Mouse (Mus musculus) midbrain, postnatal 0 days (tissue): Measurements from ENCODE around the gene Dact3. TPM values are rescaled to one million over a fixed set of nuclear protein-coding genes. Genes with fewer than 3 reads are reported as not detected.

Source experiments
- ATAC-seq: fragments of 200-750 bp; cut with Nextera tagmentation; 2 replicates; pipeline ENCODE4 v1.8.0; 2017; ENCODE audit warnings: moderate number of reproducible peaks, mild to moderate bottlenecking, moderate TSS enrichment, moderate library complexity; ENCODE audit not compliant: low FRiP score
- DNase-seq: peaks from one replicate; pipeline ENCODE4 v3.0.0-alpha.2; 2015; ENCODE audit warnings: low spot score
- H3K27ac ChIP-seq: fragments of 300-500 bp; sonication (generic); 2 replicates; pipeline ENCODE4 v1.5.1; 2014; ENCODE audit warnings: low read depth, mild to moderate bottlenecking, low read length, mixed read lengths
- H3K27me3 ChIP-seq: fragments of 300-500 bp; sonication (generic); 2 replicates; pipeline ENCODE4 v1.6.1; 2014; ENCODE audit warnings: low read length, control low read depth, mixed read lengths; ENCODE audit not compliant: insufficient read depth
- H3K36me3 ChIP-seq: fragments of 300-500 bp; sonication (generic); 2 replicates; pipeline ENCODE4 v1.6.1; 2014; ENCODE audit warnings: low read length, control low read depth, mixed read lengths; ENCODE audit not compliant: insufficient read depth
- H3K4me1 ChIP-seq: fragments of 300-500 bp; sonication (generic); 2 replicates; pipeline ENCODE4 v1.6.1; 2014; ENCODE audit warnings: mild to moderate bottlenecking, control low read depth, antibody characterized with exemption, low read length, mixed read lengths; ENCODE audit not compliant: insufficient read depth
- H3K4me2 ChIP-seq: fragments of 300-500 bp; sonication (generic); 2 replicates; pipeline ENCODE4 v1.6.1; 2014; ENCODE audit warnings: low read depth, mild to moderate bottlenecking, low read length, mixed read lengths; ENCODE audit not compliant: poor library complexity, severe bottlenecking
- H3K4me3 ChIP-seq: fragments of 300-500 bp; sonication (generic); 2 replicates; pipeline ENCODE4 v1.5.1; 2014; ENCODE audit warnings: low read depth, mild to moderate bottlenecking, low read length, moderate library complexity
- H3K9ac ChIP-seq: fragments of 300-500 bp; sonication (generic); replicated peaks from 2 replicates; pipeline ENCODE4 v1.6.1; 2014; ENCODE audit warnings: mild to moderate bottlenecking, low read length, moderate library complexity, mixed read lengths; ENCODE audit not compliant: poor library complexity, severe bottlenecking
- H3K9me3 ChIP-seq: fragments of 300-500 bp; sonication (generic); 2 replicates; pipeline ENCODE4 v1.6.1; 2016; ENCODE audit warnings: low read length, control low read depth
- CTCF ChIP-seq: IDR thresholded peaks from 2 replicates; pipeline ENCODE4 v1.5.1; 2016; ENCODE audit warnings: antibody characterized with exemption, mild to moderate bottlenecking
- WGBS: fragments of 180-500 bp; shearing (Covaris S2); extraction: QIAGEN DNeasy Blood & Tissue Kit; methylation state at CpG from one replicate; pipeline ENCODE4 v1.1.7; 2014; 5-methylcytosine and 5-hydroxymethylcytosine counted together
- polyA plus RNA-seq: library from polyadenylated mRNA; unstranded; fragments of >200 nt; fragmentation: Nextera tagmentation; extraction: Ambion mirVana; gene quantifications from 2 replicates; pipeline ENCODE4 v1.2.1, GENCODE M21; 2015
- total RNA-seq: library from RNA; depleted of rRNA; stranded (reverse); fragments of >200 nt; gene quantifications from 2 replicates; pipeline ENCODE4 v1.2.3, GENCODE M21; 2014

Gene Dact3
- total and polyA plus RNA-seq, 2 experiments from 2014 or later = 7.5 to 107 TPM

DNA sequence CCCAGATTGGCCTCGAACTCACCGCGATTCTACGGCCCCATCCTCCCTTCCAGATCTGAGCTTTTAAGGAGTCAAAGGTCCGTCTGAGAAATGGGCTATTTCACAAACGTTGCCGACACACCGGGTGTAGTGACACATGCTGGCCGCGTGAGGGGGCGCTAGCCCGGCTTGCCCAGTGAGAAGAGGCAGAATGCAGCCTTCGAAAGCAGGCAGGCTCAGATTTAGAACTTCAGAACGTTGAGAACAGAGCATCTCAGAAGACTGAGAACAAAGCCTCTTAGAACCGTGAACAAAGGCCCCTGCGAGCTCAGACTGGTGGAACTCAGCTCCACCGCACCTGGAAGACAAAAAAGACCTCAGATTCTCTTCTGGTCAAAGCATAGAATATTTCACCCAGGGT is 927 bp upstream of the Dact3 start:
- Histone ChIP-seq H3K4me3 (peak overlapping the region; percentile 85), H3K27me3 (no peaks in the 10 kb centered on the region), H3K9me3 (no peaks in the 10 kb centered on the region), H3K27ac (peak overlapping the region; percentile 82), H3K36me3 (peaks cover 3% of the 10 kb centered on the region; the same call in 1 of the 2 replicates), H3K4me2 (peak overlapping the region; percentile 42), H3K9ac (0 out of 2 replicates have a peak overlapping the region, but pooled peaks have one; percentile 24), H3K4me1 (peaks cover 7% of the 10 kb centered on the region)
- no peak for ATAC-seq
- peak; percentile 71 for DNase-seq
- peak; percentile 89 for TF ChIP-seq CTCF
- WGBS = 4% methylated on average over 17 of the region's 17 CpGs

- H3K4me2 ChIP-seq = peak overlapping the region; percentile 60
- no peaks in the 10 kb centered on the region for H3K27me3 ChIP-seq
- peaks cover 3% of the 10 kb centered on the region; the same call in 1 of the 2 replicates for H3K36me3 ChIP-seq
- ATAC-seq (peak; percentile 97), DNase-seq (peak; percentile 100)
- peak; percentile 68 for TF ChIP-seq CTCF
- WGBS = 1% methylated on average over 32 of the region's 33 CpGs
- peak overlapping the region; percentile 85 for H3K4me3 ChIP-seq
- H3K9ac ChIP-seq = peak overlapping the region; percentile 95
- peaks cover 6% of the 10 kb centered on the region for H3K4me1 ChIP-seq
- H3K9me3 ChIP-seq = no peaks in the 10 kb centered on the region
- peak overlapping the region; percentile 84 for H3K27ac ChIP-seq
Measured at GRCm38 (mm10) chr7:16874756-16875309, 284 bp upstream of the Dact3 start.

- ATAC-seq (no peak; the same call in 1 of the 2 replicates), DNase-seq (no peak)
- Histone ChIP-seq H3K9me3 (no peaks in the 10 kb centered on the region), H3K9ac (peak overlapping the region; percentile 95), H3K4me2 (peak overlapping the region; percentile 60), H3K36me3 (0 out of 2 replicates have a peak, but pooled peaks cover 3% of the 10 kb centered on the region), H3K4me1 (peaks cover 4% of the 10 kb centered on the region; the same call in 1 of the 2 replicates), H3K4me3 (peak overlapping the region; percentile 85), H3K27ac (peak overlapping the region; percentile 84), H3K27me3 (no peaks in the 10 kb centered on the region)
- no peak for TF ChIP-seq CTCF
- 0% methylated on average over 28 of the region's 42 CpGs for WGBS
Measured at GRCm38 (mm10) chr7:16875326-16875725, 209 bp downstream of the Dact3 start.

- peak overlapping the region; percentile 84; the same call in 1 of the 2 replicates for H3K27ac ChIP-seq
- 0 out of 2 replicates have a peak, but pooled peaks cover 3% of the 10 kb centered on the region for H3K36me3 ChIP-seq
- no peak for DNase-seq
- peak overlapping the region; percentile 85 for H3K4me3 ChIP-seq
- H3K9me3 ChIP-seq = no peaks in the 10 kb centered on the region
- 9% methylated on average over 11 of the region's 11 CpGs for WGBS
- peak overlapping the region; percentile 60 for H3K4me2 ChIP-seq
- peaks cover 4% of the 10 kb centered on the region; the same call in 1 of the 2 replicates for H3K4me1 ChIP-seq
- ATAC-seq = no peak
- H3K9ac ChIP-seq = peak overlapping the region; percentile 95
- TF ChIP-seq CTCF = no peak
- H3K27me3 ChIP-seq = no peaks in the 10 kb centered on the region
Measured at GRCm38 (mm10) chr7:16876006-16876405, 889 bp downstream of the Dact3 start.

- Histone ChIP-seq H3K4me2 (peak overlapping the region; percentile 60), H3K27me3 (no peaks in the 10 kb centered on the region), H3K27ac (no peak overlapping the region), H3K9me3 (no peaks in the 10 kb centered on the region), H3K9ac (peak overlapping the region; percentile 95), H3K4me3 (peak overlapping the region; percentile 85), H3K4me1 (peaks cover 4% of the 10 kb centered on the region; the same call in 1 of the 2 replicates), H3K36me3 (0 out of 2 replicates have a peak, but pooled peaks cover 3% of the 10 kb centered on the region)
- 7% methylated on average over 12 of the region's 13 CpGs for WGBS
- DNase-seq = no peak
- no peak for TF ChIP-seq CTCF
- ATAC-seq = no peak
Measured at GRCm38 (mm10) chr7:16876608-16877007, 1.5 kb downstream of the Dact3 start.

DNA sequence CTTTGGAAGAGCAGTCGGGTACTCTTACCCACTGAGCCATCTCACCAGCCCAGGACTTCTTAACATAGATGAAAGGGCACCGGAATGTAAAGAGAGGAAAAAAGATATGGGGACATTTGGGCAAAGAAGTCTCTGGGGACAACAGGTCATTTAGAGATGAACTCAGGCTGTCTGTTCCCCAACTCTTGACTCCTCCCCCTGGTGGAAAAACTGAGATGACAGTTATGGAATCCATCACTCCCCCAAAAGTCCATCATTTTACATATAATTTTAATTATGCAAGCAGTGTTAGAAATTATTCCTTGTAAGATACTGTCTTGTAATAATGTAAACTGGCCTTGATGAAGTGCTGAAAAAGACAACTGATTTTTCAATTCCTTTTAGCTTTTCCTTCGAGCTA is 2.6 kb downstream of the Dact3 start:
- H3K4me1 ChIP-seq = peaks cover 4% of the 10 kb centered on the region; the same call in 1 of the 2 replicates
- no peak for ATAC-seq
- 86% methylated on average over 3 of the region's 3 CpGs for WGBS

More for the DNA sequence above, 2.6 kb downstream of the Dact3 start:
- TF ChIP-seq CTCF = peak; percentile 40
- Histone ChIP-seq H3K9ac (no peak overlapping the region), H3K27ac (no peak overlapping the region), H3K4me3 (no peak overlapping the region), H3K27me3 (no peaks in the 10 kb centered on the region), H3K4me2 (no peak overlapping the region), H3K36me3 (0 out of 2 replicates have a peak, but pooled peaks cover 3% of the 10 kb centered on the region), H3K9me3 (no peaks in the 10 kb centered on the region)
- no peak for DNase-seq
